Mouse (Mus musculus) stomach, embryonic 16.5 days (tissue): ENCODE results near the gene Rac3. TPM values are rescaled to one million over a fixed set of nuclear protein-coding genes. Genes with fewer than 3 reads are reported as not detected.

Source experiments
- ATAC-seq: fragments of 200-750 bp; cut with Nextera tagmentation; 2 replicates; pipeline ENCODE4 v1.8.0; 2017; ENCODE audit warnings: moderate number of reproducible peaks, moderate TSS enrichment; ENCODE audit not compliant: insufficient read depth, low FRiP score
- H3K27ac ChIP-seq: fragments of 300-500 bp; sonication (generic); 2 replicates; pipeline ENCODE4 v1.5.1; 2014; ENCODE audit warnings: low read length
- H3K27me3 ChIP-seq: fragments of 300-500 bp; sonication (generic); 2 replicates; pipeline ENCODE4 v1.6.1; 2014; ENCODE audit warnings: low read length, control low read depth, mixed read lengths; ENCODE audit not compliant: control insufficient read depth, insufficient read depth
- H3K36me3 ChIP-seq: fragments of 300-500 bp; sonication (generic); 2 replicates; pipeline ENCODE4 v1.6.1; 2014; ENCODE audit warnings: low read length; ENCODE audit not compliant: control insufficient read depth, insufficient read depth
- H3K4me1 ChIP-seq: fragments of 300-500 bp; sonication (generic); 2 replicates; pipeline ENCODE4 v1.6.1; 2014; ENCODE audit warnings: low read length, control low read depth, mixed read lengths; ENCODE audit not compliant: control insufficient read depth, insufficient read depth
- H3K4me2 ChIP-seq: fragments of 300-500 bp; sonication (generic); 2 replicates; pipeline ENCODE4 v1.6.1; 2014; ENCODE audit warnings: low read depth, low read length, mixed read lengths
- H3K4me3 ChIP-seq: fragments of 300-500 bp; sonication (generic); replicated peaks from 2 replicates; pipeline ENCODE4 v1.5.1; 2014; ENCODE audit warnings: mild to moderate bottlenecking, low read length
- H3K9ac ChIP-seq: fragments of 300-500 bp; sonication (generic); 2 replicates; pipeline ENCODE4 v1.6.1; 2014; ENCODE audit warnings: low read length
- H3K9me3 ChIP-seq: fragments of 300-500 bp; sonication (generic); replicated peaks from 2 replicates; pipeline ENCODE4 v1.6.1; 2016; ENCODE audit warnings: low read length, control low read depth; ENCODE audit not compliant: control insufficient read depth
- WGBS: fragments of 180-500 bp; shearing (Covaris S2); extraction: QIAGEN DNeasy Blood & Tissue Kit; methylation state at CpG from one replicate; pipeline ENCODE4 v1.1.7; 2014; 5-methylcytosine and 5-hydroxymethylcytosine counted together
- polyA plus RNA-seq: library from polyadenylated mRNA; unstranded; fragments of >200 nt; fragmentation: Nextera tagmentation; extraction: Ambion mirVana; gene quantifications from 2 replicates; pipeline ENCODE4 v1.2.1, GENCODE M21; 2015

Gene Rac3
- polyA plus RNA-seq, 1 experiment from 2014 or later: 35.3 TPM

DNA sequence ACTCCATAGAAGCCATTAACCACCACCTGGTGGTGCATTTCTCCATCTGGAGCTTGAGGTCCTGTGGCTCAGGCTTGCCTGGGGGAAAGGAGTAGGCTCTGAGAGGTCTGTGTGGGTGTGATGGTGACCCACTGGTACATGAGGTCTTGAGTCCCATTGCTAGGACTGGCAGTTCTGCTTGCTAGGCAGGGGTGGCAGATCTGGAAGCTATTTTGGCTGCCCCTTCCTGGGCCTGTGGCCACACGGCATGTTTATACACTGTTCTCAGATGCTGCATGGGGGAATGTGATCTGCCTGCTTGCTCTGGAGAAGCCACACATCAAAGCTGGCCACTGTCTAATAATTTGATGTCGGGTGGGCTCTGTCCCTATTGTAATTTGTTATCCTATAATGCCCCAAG lies 37.2 kb upstream of the Rac3 start:
- Histone ChIP-seq H3K27ac (no peak overlapping the region), H3K4me1 (peaks cover 14% of the 10 kb centered on the region), H3K9ac (no peak overlapping the region), H3K36me3 (peaks cover 6% of the 10 kb centered on the region; the same call in 1 of the 2 replicates), H3K4me2 (no peak overlapping the region), H3K27me3 (no peaks in the 10 kb centered on the region), H3K9me3 (no peaks in the 10 kb centered on the region), H3K4me3 (no peak overlapping the region)
- ATAC-seq: no peak
- 76% methylated on average over 2 of the region's 2 CpGs for WGBS

DNA sequence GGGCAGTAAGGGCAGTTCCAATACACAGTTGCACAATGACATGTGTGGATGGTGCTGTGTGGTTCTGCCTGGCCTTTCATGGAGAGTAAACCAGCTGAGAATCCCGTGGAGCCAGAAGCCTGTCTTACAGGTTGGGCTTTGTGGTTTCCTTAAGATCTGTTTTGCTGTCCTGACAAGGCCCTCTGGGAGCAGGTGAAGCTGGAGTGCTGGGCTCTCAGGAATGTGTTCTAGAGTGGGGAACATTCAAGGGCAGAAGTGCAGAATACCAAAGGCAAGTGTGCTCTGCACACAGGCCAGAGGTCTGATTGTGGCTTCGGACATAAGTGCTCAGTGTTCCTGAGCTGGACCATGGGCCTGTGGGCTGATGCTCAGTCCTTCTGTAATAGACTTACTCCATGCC lies 36.6 kb upstream of the Rac3 start:
- no peak for ATAC-seq
- H3K36me3 ChIP-seq: peaks cover 6% of the 10 kb centered on the region; the same call in 1 of the 2 replicates
- no peak overlapping the region for H3K27ac ChIP-seq
- no peaks in the 10 kb centered on the region for H3K9me3 ChIP-seq
- H3K4me1 ChIP-seq: peaks cover 14% of the 10 kb centered on the region
- no peak overlapping the region for H3K4me3 ChIP-seq
- H3K9ac ChIP-seq: no peak overlapping the region; the same call in 1 of the 2 replicates
- H3K4me2 ChIP-seq: no peak overlapping the region
- 73% methylated on average over 2 of the region's 2 CpGs for WGBS
- no peaks in the 10 kb centered on the region for H3K27me3 ChIP-seq

DNA sequence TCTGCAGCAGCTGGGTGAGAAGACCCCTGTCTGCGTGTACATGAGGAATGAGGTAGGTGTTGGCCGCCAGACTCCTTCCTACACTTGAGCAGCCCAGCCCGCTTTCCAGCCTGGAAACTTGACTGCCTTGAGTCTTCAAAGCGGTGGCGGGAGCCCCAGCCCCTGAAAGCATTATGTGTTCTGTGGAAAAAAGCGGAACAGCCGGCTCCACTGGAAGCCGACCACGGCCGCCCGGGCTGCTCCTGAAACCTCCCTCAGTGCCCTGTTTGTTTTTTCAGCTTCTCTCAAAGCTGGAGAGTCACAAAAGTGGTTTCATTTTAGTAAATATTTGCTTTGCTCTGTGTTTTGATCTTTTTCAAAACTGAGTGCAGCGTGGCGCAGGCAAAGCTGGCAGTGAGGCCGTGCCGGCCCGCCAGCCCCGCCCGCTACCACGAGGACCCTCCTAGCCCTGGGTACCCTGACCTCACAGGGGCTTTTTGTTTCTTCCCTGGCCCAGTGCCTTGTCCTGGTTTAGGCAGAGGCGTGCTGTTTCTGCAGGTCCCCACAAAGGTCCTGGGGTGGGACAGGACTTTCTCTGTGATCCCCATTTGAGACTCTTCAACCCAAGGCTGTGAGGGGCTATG lies 34.5 kb upstream of the Rac3 start:
- H3K4me3 ChIP-seq: no peak overlapping the region
- no peaks in the 10 kb centered on the region for H3K27me3 ChIP-seq
- H3K4me2 ChIP-seq: no peak overlapping the region; the same call in 1 of the 2 replicates
- H3K9me3 ChIP-seq: no peaks in the 10 kb centered on the region
- H3K36me3 ChIP-seq: peaks cover 6% of the 10 kb centered on the region; the same call in 1 of the 2 replicates
- WGBS: 59% methylated on average over 20 of the region's 20 CpGs
- H3K9ac ChIP-seq: peak overlapping the region; percentile 57
- H3K4me1 ChIP-seq: peaks cover 14% of the 10 kb centered on the region
- ATAC-seq: peak; percentile 61; the same call in 1 of the 2 replicates
- H3K27ac ChIP-seq: peak overlapping the region; percentile 92

DNA sequence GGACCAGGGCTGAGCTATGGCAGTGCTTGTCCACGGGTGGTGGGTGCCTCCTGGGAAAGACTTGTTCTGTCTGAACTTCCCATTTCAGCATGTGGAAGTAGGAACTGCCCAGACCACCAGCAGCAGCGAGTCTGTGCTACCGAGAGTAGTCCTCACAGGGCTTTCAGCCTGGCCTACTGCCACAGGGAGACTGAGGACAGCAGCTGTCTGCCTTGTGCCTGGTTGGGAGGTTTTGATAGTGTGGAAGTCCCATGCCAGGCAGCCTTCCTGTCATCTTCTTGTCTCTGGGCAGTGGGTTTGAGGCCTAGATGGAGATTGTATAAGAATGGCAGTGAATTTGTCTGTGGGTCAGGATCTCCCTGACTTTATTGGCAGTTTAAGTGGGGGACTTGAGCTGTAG lies 31.9 kb upstream of the Rac3 start:
- no peak for ATAC-seq
- H3K27me3 ChIP-seq: no peaks in the 10 kb centered on the region
- no peak overlapping the region for H3K4me2 ChIP-seq
- H3K9ac ChIP-seq: no peak overlapping the region
- peaks cover 16% of the 10 kb centered on the region for H3K4me1 ChIP-seq
- H3K27ac ChIP-seq: no peak overlapping the region
- WGBS: 80% methylated on average over 3 of the region's 3 CpGs
- no peak overlapping the region for H3K4me3 ChIP-seq
- H3K9me3 ChIP-seq: no peaks in the 10 kb centered on the region
- peaks cover 6% of the 10 kb centered on the region; the same call in 1 of the 2 replicates for H3K36me3 ChIP-seq

DNA sequence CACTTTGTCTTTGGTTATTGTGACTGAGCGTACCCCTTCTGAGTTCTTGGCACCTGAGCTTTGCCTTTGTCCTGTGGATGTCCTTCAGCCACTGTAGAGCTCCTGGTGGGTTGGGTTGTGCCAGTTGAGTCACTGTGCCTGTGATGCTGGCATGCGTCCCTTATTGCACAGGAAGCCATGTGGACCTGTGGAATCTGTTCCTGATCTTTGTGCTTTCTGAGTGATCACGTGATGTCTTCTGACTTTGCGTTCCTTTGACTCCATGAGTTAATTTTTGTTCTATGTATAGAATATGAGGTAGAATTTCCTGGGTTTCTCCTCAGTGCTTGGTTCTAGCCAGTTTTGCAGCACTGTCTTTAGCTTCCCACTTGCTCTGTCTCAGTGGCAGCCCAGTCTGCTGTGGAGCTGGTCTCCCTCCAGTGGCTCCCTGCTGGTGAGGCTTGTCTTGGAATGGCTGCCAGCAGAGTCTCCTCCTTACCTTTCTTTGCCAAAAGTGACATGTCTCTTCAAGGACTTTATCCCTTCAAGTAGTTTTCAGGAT lies 28.7 kb upstream of the Rac3 start:
- H3K27me3 ChIP-seq: no peaks in the 10 kb centered on the region
- H3K9ac ChIP-seq: no peak overlapping the region
- H3K36me3 ChIP-seq: peaks cover 6% of the 10 kb centered on the region; the same call in 1 of the 2 replicates
- no peak for ATAC-seq
- no peak overlapping the region for H3K27ac ChIP-seq
- H3K4me2 ChIP-seq: no peak overlapping the region
- H3K4me1 ChIP-seq: peaks cover 10% of the 10 kb centered on the region
- H3K9me3 ChIP-seq: no peaks in the 10 kb centered on the region
- no peak overlapping the region for H3K4me3 ChIP-seq
- 86% methylated on average over 4 of the region's 4 CpGs for WGBS

DNA sequence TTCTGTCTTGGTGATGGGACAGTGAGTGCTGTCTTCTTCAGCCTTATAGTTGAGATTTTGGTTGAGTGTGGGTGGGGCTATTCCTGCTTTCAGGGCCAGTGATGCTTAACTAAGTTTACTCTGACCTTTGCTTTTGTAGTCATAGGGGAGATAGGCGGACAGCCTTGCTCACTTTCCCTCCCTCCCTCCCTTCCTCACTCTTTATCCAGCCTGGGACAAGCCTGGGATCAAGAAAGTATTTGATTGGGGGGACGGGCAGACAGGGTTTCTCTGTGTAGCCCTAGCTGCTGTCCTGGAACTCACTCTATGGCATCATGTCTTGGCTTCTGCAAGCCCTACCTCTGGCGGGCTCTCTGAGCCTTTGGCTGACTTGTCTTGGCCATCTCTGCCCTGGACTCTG lies 27.8 kb upstream of the Rac3 start:
- H3K27ac ChIP-seq: no peak overlapping the region
- no peak overlapping the region for H3K9ac ChIP-seq
- H3K4me1 ChIP-seq: peaks cover 10% of the 10 kb centered on the region
- 82% methylated on average over 3 of the region's 3 CpGs for WGBS
- H3K9me3 ChIP-seq: no peaks in the 10 kb centered on the region
- H3K27me3 ChIP-seq: no peaks in the 10 kb centered on the region
- H3K4me2 ChIP-seq: no peak overlapping the region
- H3K4me3 ChIP-seq: no peak overlapping the region
- peaks cover 5% of the 10 kb centered on the region; the same call in 1 of the 2 replicates for H3K36me3 ChIP-seq
- no peak for ATAC-seq

DNA sequence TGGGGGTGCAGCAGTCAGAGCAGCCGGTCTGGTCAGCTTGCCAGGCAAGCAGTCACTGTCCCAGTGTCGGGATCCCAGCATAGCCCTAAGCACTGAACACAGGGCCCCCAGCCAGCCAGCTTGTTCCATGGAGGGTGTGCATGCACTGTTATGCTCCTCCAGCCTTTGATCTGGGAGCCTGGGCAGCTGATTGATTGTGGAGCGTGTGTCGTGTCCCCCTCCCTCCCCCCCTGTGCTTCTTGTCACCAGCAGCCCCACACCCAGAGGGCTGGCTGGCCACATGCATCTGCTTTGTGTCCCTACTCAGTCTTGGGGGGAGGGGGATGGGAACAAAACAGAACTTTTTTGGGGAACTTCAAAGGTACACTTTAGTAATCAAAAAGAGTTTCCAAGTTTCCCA lies 26.1 kb upstream of the Rac3 start:
- Histone ChIP-seq H3K9ac (no peak overlapping the region), H3K27ac (peak overlapping the region; percentile 43; the same call in 1 of the 2 replicates), H3K36me3 (no peaks in the 10 kb centered on the region), H3K4me3 (no peak overlapping the region), H3K27me3 (no peaks in the 10 kb centered on the region), H3K4me2 (no peak overlapping the region), H3K4me1 (peaks cover 10% of the 10 kb centered on the region), H3K9me3 (no peaks in the 10 kb centered on the region)
- peak; percentile 27; the same call in 1 of the 2 replicates for ATAC-seq
- WGBS: 24% methylated on average over 4 of the region's 4 CpGs

DNA sequence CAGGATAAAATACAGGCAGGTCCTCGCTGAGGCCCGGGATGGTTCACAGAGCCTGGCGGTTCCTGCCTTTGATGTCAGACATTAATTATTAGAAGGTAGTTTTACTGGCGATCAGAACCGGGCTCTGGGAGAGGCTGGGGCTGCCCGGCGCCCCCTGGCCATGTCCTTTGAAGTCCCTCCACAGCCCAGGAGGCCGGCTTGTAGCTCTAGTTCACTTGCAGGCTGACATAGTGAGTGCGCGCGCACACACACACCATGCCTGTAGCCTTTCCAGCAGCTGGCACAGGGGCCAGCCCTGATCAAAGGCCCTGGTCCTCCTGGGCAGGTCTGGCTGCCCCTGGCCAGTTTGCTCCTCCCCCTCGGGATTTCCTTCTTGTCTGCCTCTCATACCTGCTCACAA lies 25.6 kb upstream of the Rac3 start:
- H3K27me3 ChIP-seq: no peaks in the 10 kb centered on the region
- peaks cover 10% of the 10 kb centered on the region for H3K4me1 ChIP-seq
- H3K9ac ChIP-seq: no peak overlapping the region
- H3K9me3 ChIP-seq: no peaks in the 10 kb centered on the region
- WGBS: 34% methylated on average over 12 of the region's 12 CpGs
- H3K4me2 ChIP-seq: no peak overlapping the region
- peak overlapping the region; percentile 43; the same call in 1 of the 2 replicates for H3K27ac ChIP-seq
- peak; percentile 21; the same call in 1 of the 2 replicates for ATAC-seq
- no peak overlapping the region for H3K4me3 ChIP-seq
- no peaks in the 10 kb centered on the region for H3K36me3 ChIP-seq

DNA sequence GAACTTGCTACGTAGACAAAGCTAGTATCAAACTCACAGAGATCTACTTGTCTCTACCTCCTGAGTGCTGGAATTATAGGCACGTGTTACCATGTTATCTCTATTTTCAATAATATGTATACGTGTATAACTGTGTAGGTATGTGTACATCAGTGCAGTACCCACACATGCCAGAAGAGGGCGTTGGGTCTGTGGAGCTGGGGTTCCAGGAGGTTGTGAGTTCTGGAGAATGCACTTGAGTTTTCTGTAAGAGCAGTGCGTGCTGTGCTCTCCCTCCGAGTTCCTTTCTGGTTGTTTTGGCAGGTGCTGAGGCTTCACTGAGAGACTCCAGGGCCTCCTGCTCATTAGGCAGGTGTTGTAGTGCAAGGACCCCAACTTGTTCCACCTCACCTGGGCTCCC lies 24.7 kb upstream of the Rac3 start:
- H3K4me1 ChIP-seq: peaks cover 10% of the 10 kb centered on the region
- H3K36me3 ChIP-seq: no peaks in the 10 kb centered on the region
- no peak for ATAC-seq
- 88% methylated on average over 6 of the region's 6 CpGs for WGBS
- no peaks in the 10 kb centered on the region for H3K9me3 ChIP-seq
- H3K4me2 ChIP-seq: no peak overlapping the region
- H3K27me3 ChIP-seq: no peaks in the 10 kb centered on the region
- no peak overlapping the region for H3K9ac ChIP-seq
- H3K27ac ChIP-seq: no peak overlapping the region
- no peak overlapping the region for H3K4me3 ChIP-seq
